Mouse (Mus musculus): Measurements from ENCODE around the gene Gm20422. TPM values are rescaled to one million over a fixed set of nuclear protein-coding genes. Genes with fewer than 3 reads are reported as not detected.

Gm20422 gene
- polyA plus RNA-seq, 1 experiment from 2014 or later, result not detected

DNA sequence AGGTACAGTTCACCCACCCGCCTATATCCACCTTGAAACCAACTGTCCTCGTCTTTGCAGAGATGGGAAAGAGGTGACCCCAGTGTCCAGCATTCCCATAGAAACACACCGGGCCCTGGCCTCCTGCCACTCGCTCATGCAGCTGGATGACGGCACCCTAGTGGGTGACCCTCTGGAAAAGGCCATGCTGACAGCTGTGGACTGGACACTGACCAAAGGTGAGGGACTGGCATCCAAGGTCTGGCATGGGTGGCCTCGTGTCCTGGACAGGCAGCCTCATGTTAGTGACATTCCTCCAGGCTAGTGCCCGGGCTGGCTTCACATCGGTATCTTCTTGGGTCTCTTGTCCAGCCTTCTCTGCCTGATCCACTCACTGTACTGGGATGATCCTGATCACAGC lies 24.6 kb upstream of the Gm20422 start:
- H3K9me3 ChIP-seq (ENCODE audit: control insufficient read depth, low read length), result no peaks in the 10 kb centered on the region
- no peaks in the 10 kb centered on the region for H3K27me3 ChIP-seq (ENCODE audit: control insufficient read depth, insufficient read depth, low read length)
- H3K36me3 ChIP-seq (ENCODE audit: control insufficient read depth, insufficient read depth, low read length), result peaks cover 99% of the 10 kb centered on the region
- ATAC-seq (ENCODE audit: low FRiP score, low TSS enrichment) (no peak), DNase-seq (no peak)
- no peak overlapping the region for H3K9ac ChIP-seq (replicated peaks; ENCODE audit: low read length)
- WGBS, result 96% methylated on average over 8 of the region's 8 CpGs
- no peak overlapping the region for H3K27ac ChIP-seq (replicated peaks; ENCODE audit: low read depth, low read length)
- H3K4me1 ChIP-seq (ENCODE audit: control insufficient read depth, insufficient read depth, low read length), result no peaks in the 10 kb centered on the region
- no peak overlapping the region for H3K4me2 ChIP-seq (ENCODE audit: low read length)
- H3K4me3 ChIP-seq (replicated peaks; ENCODE audit: low read depth, low read length), result no peak overlapping the region

DNA sequence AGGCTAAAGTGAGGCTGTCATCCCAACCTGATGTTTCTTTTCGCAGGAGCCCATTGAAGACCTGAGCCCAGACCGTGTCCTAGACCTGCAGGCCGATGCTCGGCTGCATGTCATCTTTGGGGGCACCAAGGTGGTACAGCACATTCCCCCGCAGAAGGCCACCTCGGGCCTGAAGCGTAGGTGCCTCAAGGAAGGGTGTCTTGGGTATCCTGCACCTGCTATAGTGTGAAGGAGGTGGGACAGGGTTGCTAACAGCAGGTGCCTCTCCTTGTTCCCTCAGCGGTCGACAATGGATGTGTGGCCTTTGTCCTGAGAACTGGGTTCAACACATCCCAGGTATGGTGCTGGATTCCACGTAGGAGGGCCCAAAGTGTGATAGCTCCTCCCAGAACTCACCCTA lies 23.0 kb upstream of the Gm20422 start:
- Histone ChIP-seq H3K4me2 (ENCODE audit: low read length) (no peak overlapping the region), H3K9me3 (ENCODE audit: control insufficient read depth, low read length) (no peaks in the 10 kb centered on the region), H3K27me3 (ENCODE audit: control insufficient read depth, insufficient read depth, low read length) (no peaks in the 10 kb centered on the region), H3K36me3 (ENCODE audit: control insufficient read depth, insufficient read depth, low read length) (peaks cover 94% of the 10 kb centered on the region), H3K4me1 (ENCODE audit: control insufficient read depth, insufficient read depth, low read length) (peaks cover 3% of the 10 kb centered on the region; the same call in 1 of the 2 replicates), H3K4me3 (replicated peaks; ENCODE audit: low read depth, low read length) (no peak overlapping the region), H3K9ac (replicated peaks; ENCODE audit: low read length) (no peak overlapping the region), H3K27ac (replicated peaks; ENCODE audit: low read depth, low read length) (no peak overlapping the region)
- DNase-seq (no peak), ATAC-seq (ENCODE audit: low FRiP score, low TSS enrichment) (no peak)
- WGBS, result 93% methylated on average over 10 of the region's 10 CpGs

DNA sequence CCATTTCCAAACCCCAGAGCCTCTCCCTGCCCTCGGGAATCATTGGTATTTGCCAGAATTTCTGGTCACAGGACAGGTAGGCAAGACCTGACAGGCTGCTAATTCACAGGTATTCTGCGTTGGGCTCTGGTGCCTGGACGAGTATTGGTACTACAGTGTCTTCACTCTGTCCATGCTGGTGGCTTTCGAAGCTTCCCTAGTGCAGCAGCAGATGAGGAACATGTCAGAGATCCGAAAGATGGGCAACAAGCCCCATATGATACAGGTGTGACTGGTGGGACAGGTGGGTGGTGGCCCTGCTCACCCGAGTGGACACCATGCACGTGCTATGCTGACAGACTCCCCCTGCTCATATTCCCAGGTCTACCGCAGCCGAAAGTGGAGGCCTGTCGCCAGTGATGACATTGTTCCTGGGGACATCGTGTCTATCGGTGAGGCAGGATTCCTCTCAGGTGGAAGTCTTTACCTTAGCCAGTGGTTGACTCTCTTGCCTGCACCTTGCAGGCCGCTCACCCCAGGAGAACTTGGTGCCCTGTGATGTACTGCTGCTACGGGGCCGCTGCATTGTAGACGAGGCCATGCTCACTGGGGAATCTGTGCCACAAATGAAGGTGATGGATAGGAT lies 22.1 kb upstream of the Gm20422 start:
- ATAC-seq (ENCODE audit: low FRiP score, low TSS enrichment), result no peak
- Histone ChIP-seq H3K4me3 (replicated peaks; ENCODE audit: low read depth, low read length) (no peak overlapping the region), H3K9me3 (ENCODE audit: control insufficient read depth, low read length) (no peaks in the 10 kb centered on the region), H3K27me3 (ENCODE audit: control insufficient read depth, insufficient read depth, low read length) (no peaks in the 10 kb centered on the region), H3K27ac (replicated peaks; ENCODE audit: low read depth, low read length) (no peak overlapping the region), H3K9ac (replicated peaks; ENCODE audit: low read length) (no peak overlapping the region), H3K4me1 (ENCODE audit: control insufficient read depth, insufficient read depth, low read length) (peaks cover 12% of the 10 kb centered on the region), H3K36me3 (ENCODE audit: control insufficient read depth, insufficient read depth, low read length) (peaks cover 86% of the 10 kb centered on the region), H3K4me2 (ENCODE audit: low read length) (no peak overlapping the region)
- DNase-seq, result no peak
- WGBS, result 95% methylated on average over 16 of the region's 16 CpGs

DNA sequence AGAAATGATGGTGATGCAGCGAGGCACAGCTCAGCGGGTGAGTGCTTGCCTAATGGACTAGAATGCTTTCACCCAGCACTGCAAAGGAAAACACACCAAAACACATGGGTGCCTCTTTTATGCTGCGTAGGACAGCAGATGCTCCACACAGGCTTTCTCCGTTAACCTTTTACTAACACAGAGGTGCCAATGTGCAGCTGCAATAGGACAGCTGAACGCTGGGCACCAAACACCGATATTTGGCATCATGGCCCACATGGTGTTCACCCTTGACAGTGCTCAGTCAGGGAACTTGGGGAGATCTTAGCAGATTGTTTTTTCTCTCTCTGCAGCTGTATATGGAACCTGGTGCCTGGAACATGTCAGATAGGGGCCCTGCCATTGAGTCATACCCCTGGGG lies 20.2 kb upstream of the Gm20422 start:
- Histone ChIP-seq H3K27me3 (ENCODE audit: control insufficient read depth, insufficient read depth, low read length) (no peaks in the 10 kb centered on the region), H3K9me3 (ENCODE audit: control insufficient read depth, low read length) (no peaks in the 10 kb centered on the region), H3K36me3 (ENCODE audit: control insufficient read depth, insufficient read depth, low read length) (peaks cover 67% of the 10 kb centered on the region), H3K4me2 (ENCODE audit: low read length) (no peak overlapping the region), H3K9ac (replicated peaks; ENCODE audit: low read length) (no peak overlapping the region), H3K27ac (replicated peaks; ENCODE audit: low read depth, low read length) (no peak overlapping the region), H3K4me1 (ENCODE audit: control insufficient read depth, insufficient read depth, low read length) (peaks cover 13% of the 10 kb centered on the region), H3K4me3 (replicated peaks; ENCODE audit: low read depth, low read length) (no peak overlapping the region)
- whole genome bisulfite sequencing, result 95% methylated on average over 6 of the region's 6 CpGs
- ATAC-seq (ENCODE audit: low FRiP score, low TSS enrichment) (no peak), DNase-seq (no peak)

DNA sequence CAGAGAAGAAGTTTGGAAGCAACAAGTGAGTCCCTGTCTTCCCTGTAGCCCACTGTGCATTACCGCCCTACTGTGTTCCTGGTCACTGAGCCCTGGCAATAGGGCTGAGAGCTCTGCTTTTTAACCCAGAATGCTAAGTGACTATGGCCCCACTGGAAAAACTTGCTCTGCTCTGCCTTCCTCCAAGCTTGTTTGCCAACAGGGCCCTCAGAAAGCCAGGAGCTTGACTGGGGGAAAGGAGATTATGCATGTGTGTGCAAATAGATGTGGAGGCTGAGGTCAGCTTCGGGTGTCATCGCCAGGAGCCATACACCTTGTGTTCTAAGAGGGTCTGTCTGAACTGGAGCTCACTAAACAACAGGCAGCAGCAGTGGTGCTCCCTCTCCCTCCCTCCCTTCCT lies 19.4 kb upstream of the Gm20422 start:
- ATAC-seq (ENCODE audit: low FRiP score, low TSS enrichment), result no peak
- peaks cover 13% of the 10 kb centered on the region for H3K4me1 ChIP-seq (ENCODE audit: control insufficient read depth, insufficient read depth, low read length)
- no peak for DNase-seq
- no peak overlapping the region for H3K9ac ChIP-seq (replicated peaks; ENCODE audit: low read length)
- no peaks in the 10 kb centered on the region for H3K27me3 ChIP-seq (ENCODE audit: control insufficient read depth, insufficient read depth, low read length)
- no peak overlapping the region for H3K4me3 ChIP-seq (replicated peaks; ENCODE audit: low read depth, low read length)
- no peak overlapping the region for H3K4me2 ChIP-seq (ENCODE audit: low read length)
- WGBS, result 96% methylated on average over 3 of the region's 3 CpGs
- H3K27ac ChIP-seq (replicated peaks; ENCODE audit: low read depth, low read length), result no peak overlapping the region
- H3K36me3 ChIP-seq (ENCODE audit: control insufficient read depth, insufficient read depth, low read length), result peaks cover 59% of the 10 kb centered on the region
- no peaks in the 10 kb centered on the region for H3K9me3 ChIP-seq (ENCODE audit: control insufficient read depth, low read length)

DNA sequence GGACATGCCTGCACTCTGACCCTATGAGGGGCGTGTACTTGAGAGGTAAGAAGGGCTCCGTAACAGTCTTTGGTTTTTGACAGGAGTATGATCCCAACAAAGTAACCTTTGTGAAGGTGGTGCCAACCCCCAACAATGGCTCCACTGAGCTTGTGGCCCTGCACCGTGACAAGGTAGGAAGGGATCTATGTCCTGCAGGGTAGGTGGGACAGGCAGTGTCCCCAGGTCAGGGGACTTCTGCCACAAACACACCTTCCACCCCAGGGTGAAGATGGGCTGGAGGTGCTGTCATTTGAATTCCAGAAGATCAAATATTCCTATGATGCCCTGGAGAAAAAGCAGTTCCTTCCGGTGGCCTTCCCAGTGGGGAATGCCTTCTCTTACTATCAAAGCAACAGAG lies 19.0 kb upstream of the Gm20422 start:
- ATAC-seq (ENCODE audit: low FRiP score, low TSS enrichment), result no peak
- no peak overlapping the region for H3K9ac ChIP-seq (replicated peaks; ENCODE audit: low read length)

DNA sequence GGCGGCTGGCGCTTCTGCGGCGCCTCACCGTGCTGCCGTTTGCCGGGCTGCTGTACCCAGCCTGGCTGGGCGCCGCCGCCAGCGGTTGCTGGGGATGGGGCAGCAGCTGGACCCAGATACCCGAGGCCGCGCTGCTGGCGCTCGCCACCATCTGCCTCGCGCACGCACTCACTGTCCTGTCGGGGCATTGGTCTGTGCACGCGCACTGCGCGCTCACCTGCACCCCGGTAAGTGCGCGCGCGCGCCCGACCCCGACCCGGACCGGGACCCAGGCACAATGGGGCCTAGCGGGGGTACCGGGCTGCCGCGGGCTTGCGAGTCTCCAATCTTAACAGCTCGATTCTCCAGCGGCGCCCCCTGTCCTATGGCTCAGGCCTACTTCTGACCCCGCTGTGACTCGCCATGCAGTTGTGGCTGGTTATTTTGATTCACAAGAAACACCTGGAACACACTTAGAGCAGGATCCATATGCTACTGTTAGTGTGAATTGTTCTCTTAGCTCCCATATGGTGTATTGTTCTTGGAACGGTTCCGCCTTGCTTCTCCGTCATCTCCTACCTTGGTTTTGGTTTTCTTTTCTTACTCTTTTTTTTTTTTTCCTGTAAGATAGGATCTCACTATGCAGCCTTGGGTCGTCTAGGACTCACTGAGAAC lies 16.9 kb upstream of the Gm20422 start:
- Histone ChIP-seq H3K36me3 (ENCODE audit: control insufficient read depth, insufficient read depth, low read length) (peaks cover 33% of the 10 kb centered on the region), H3K27me3 (ENCODE audit: control insufficient read depth, insufficient read depth, low read length) (no peaks in the 10 kb centered on the region), H3K9me3 (ENCODE audit: control insufficient read depth, low read length) (no peaks in the 10 kb centered on the region), H3K27ac (replicated peaks; ENCODE audit: low read depth, low read length) (peak overlapping the region; percentile 75), H3K4me2 (ENCODE audit: low read length) (peak overlapping the region; percentile 59), H3K4me3 (replicated peaks; ENCODE audit: low read depth, low read length) (peak overlapping the region; percentile 100), H3K9ac (replicated peaks; ENCODE audit: low read length) (peak overlapping the region; percentile 92), H3K4me1 (ENCODE audit: control insufficient read depth, insufficient read depth, low read length) (peaks cover 13% of the 10 kb centered on the region)
- peak; percentile 74 for ATAC-seq (ENCODE audit: low FRiP score, low TSS enrichment)
- 1% methylated on average over 46 of the region's 48 CpGs for WGBS
- peak; percentile 58 for DNase-seq

More for the DNA sequence above, 19.0 kb upstream of the Gm20422 start:
- Histone ChIP-seq H3K9me3 (ENCODE audit: control insufficient read depth, low read length) (no peaks in the 10 kb centered on the region), H3K36me3 (ENCODE audit: control insufficient read depth, insufficient read depth, low read length) (peaks cover 55% of the 10 kb centered on the region), H3K4me3 (replicated peaks; ENCODE audit: low read depth, low read length) (no peak overlapping the region), H3K4me2 (ENCODE audit: low read length) (no peak overlapping the region), H3K27me3 (ENCODE audit: control insufficient read depth, insufficient read depth, low read length) (no peaks in the 10 kb centered on the region), H3K27ac (replicated peaks; ENCODE audit: low read depth, low read length) (no peak overlapping the region), H3K4me1 (ENCODE audit: control insufficient read depth, insufficient read depth, low read length) (peaks cover 13% of the 10 kb centered on the region)
- 94% methylated on average over 4 of the region's 4 CpGs for WGBS
- DNase-seq, result no peak

DNA sequence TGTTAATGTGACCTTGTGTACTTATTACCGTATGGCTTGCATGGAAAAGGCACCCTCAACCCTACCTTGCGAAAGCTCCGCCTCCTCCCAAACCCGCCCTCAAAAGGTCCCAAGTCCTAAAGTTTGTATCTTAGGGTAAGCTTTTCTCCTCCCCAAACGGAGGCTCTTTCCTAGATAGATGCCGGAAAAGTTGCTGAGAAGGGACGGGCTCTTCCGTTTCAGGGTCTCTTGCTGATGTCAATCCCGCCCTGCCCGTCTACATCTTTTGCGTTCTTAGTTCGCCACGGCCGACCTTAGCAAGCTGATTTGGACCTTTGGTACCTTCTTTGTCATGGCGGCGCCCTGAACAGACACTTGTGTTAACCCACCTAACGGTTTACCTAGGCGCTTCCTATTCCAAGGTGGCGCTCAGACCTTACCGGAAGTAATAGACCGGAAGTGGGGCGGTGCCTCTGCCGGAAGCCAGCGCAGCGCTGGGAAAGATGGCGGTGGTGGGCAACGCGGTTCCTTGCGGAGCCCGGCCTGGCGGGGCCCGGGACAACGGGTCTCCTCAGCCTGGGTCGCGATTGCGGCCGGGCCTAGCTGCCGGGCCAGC lies 16.2 kb upstream of the Gm20422 start, which contains the start of the genes Atp13a1 and Zfp866:
TSS of gene Atp13a1 (plus strand) at position 391 of the 595 bp plus-strand sequence.
TSS of gene Zfp866 (minus strand) at position 406 of the 595 bp plus-strand sequence.
- Histone ChIP-seq H3K27me3 (ENCODE audit: control insufficient read depth, insufficient read depth, low read length) (no peaks in the 10 kb centered on the region), H3K27ac (replicated peaks; ENCODE audit: low read depth, low read length) (peak within 1 kb of the TSS; percentile 75), H3K4me1 (ENCODE audit: control insufficient read depth, insufficient read depth, low read length) (peaks cover 13% of the 10 kb centered on the region), H3K36me3 (ENCODE audit: control insufficient read depth, insufficient read depth, low read length) (peaks cover 27% of the 10 kb centered on the region), H3K9me3 (ENCODE audit: control insufficient read depth, low read length) (no peaks in the 10 kb centered on the region), H3K4me2 (ENCODE audit: low read length) (peak within 1 kb of the TSS; percentile 59), H3K4me3 (replicated peaks; ENCODE audit: low read depth, low read length) (peak within 1 kb of the TSS; percentile 100), H3K9ac (replicated peaks; ENCODE audit: low read length) (peak within 1 kb of the TSS; percentile 92)
- DNase-seq (peak; percentile 96), ATAC-seq (ENCODE audit: low FRiP score, low TSS enrichment) (peak; percentile 95)
- WGBS, result under 1% methylated on average over 38 of the region's 38 CpGs
